31 mouse cellular contexts compared by ENCODE assay signal in genomic region chr15:80611478-80611877, GRCm38 (mm10). TPM values are rescaled to one million over a fixed set of nuclear protein-coding genes. Genes with fewer than 3 reads are reported as not detected.
A peak's percentile ranks its signal among the peaks of the same experiment; 100 is the strongest.
DNase-seq lines count a peak whose midpoint lies in the region; ATAC-seq lines count a peak whose summit lies in the region.
"Had no signal": no experiment of that assay in that cellular context is flagged by ENCODE, and none has a peak within 500 bp of the region (broad histone marks: within the 10 kb centered on the region; RNA-seq: fewer than 3 reads in every experiment).

No protein-coding gene starts in this region.

- H3K27me3 ChIP-seq in forebrain, embryonic 12.5 days, result peaks cover 10% of the 10 kb centered on the region
- H3K27me3 ChIP-seq: CH12.LX had no signal

- no peak overlapping the region for H3K4me2 ChIP-seq in forebrain, embryonic 12.5 days
- H3K4me2 ChIP-seq: embryonic facial prominence, embryonic 15.5 days; heart, embryonic 12.5 days; hindbrain, embryonic 14.5 days; kidney, embryonic 15.5 days; limb, embryonic 13.5 days; lung, embryonic 15.5 days; neural tube, embryonic 12.5 days had no signal

- no peaks in the 10 kb centered on the region for H3K36me3 ChIP-seq in forebrain, embryonic 12.5 days (replicated peaks)
- H3K36me3 ChIP-seq: embryonic facial prominence, embryonic 15.5 days; forebrain, embryonic 10.5 days; heart, embryonic 12.5 days; kidney, embryonic 15.5 days; limb, embryonic 13.5 days; lung, embryonic 15.5 days; midbrain, embryonic 10.5 days; neural tube, embryonic 12.5 days had no signal

- H3K27ac ChIP-seq in forebrain, embryonic 12.5 days, result no peak overlapping the region
- H3K27ac ChIP-seq: embryonic facial prominence, embryonic 15.5 days; forebrain, embryonic 10.5 days; gastrocnemius, adult 2 months; hindbrain, embryonic 14.5 days; kidney, embryonic 15.5 days; limb, embryonic 13.5 days; liver, embryonic 14.5 days; lung, embryonic 15.5 days; midbrain, embryonic 10.5 days; neural tube, embryonic 12.5 days had no signal

- WGBS in forebrain, embryonic 12.5 days, result 83% methylated on average over 5 of the region's 5 CpGs

- H3K4me3 ChIP-seq in forebrain, embryonic 12.5 days (replicated peaks), result no peak overlapping the region
- H3K4me3 ChIP-seq: embryonic facial prominence, embryonic 15.5 days; forebrain, embryonic 10.5 days; gastrocnemius, adult 2 months; heart, embryonic 12.5 days; kidney, embryonic 15.5 days; limb, embryonic 13.5 days; lung, embryonic 15.5 days; midbrain, embryonic 10.5 days; neural tube, embryonic 12.5 days had no signal

- H3K9me3 ChIP-seq in forebrain, embryonic 12.5 days, result no peaks in the 10 kb centered on the region
- H3K9me3 ChIP-seq: embryonic facial prominence, embryonic 15.5 days; forebrain, embryonic 10.5 days; heart, embryonic 12.5 days; kidney, embryonic 15.5 days; limb, embryonic 13.5 days; lung, embryonic 15.5 days; midbrain, embryonic 10.5 days; neural tube, embryonic 12.5 days had no signal

- H3K9ac ChIP-seq in forebrain, embryonic 12.5 days, result no peak overlapping the region
- H3K9ac ChIP-seq: embryonic facial prominence, embryonic 15.5 days; heart, embryonic 12.5 days; hindbrain, embryonic 14.5 days; kidney, embryonic 15.5 days; limb, embryonic 13.5 days; liver, embryonic 14.5 days; lung, embryonic 15.5 days; neural tube, embryonic 12.5 days had no signal

- peaks cover 15% of the 10 kb centered on the region for H3K4me1 ChIP-seq in forebrain, embryonic 12.5 days
- H3K4me1 ChIP-seq: lung, embryonic 15.5 days had no signal

- peak; percentile 75 to 82 for DNase-seq in CD8-positive naive resting alpha-beta T cell, adult 2 months (ENCODE audit: low read depth in 2 of 2, low spot score in 2 of 2)
- peak; percentile 57 to 78 for DNase-seq in thymus, adult 18-20 months
- peak; percentile 67 for DNase-seq in thymus, postnatal 4 days
- no peak for DNase-seq in right cerebral cortex, adult 2 months (ENCODE audit: low spot score in 2 of 2)
- DNase-seq: cerebellum, adult 8-10 months; gastrocnemius, adult 2 months; heart, postnatal 36 days; lung, postnatal 4 days; right cerebral cortex, adult 18-20 months had no signal

- 0 out of 2 replicates have a peak, but pooled peaks have one; percentile 27 for ATAC-seq in erythroid progenitor cell, adult 5-6 weeks (replicated peaks; ENCODE audit: low FRiP score, poor library complexity, severe bottlenecking)
- ATAC-seq in forebrain, embryonic 12.5 days (ENCODE audit: low FRiP score), result no peak
- ATAC-seq in cerebellum, adult (ENCODE audit: insufficient number of reproducible peaks, low FRiP score, low TSS enrichment), result no peak
- ATAC-seq: intestine, embryonic 16.5 days had no signal

RNA-seq across cellular contexts. Expression of gene Grap2, which starts 39.1 kb away (rescaled TPM):
- total RNA-seq in erythroid progenitor cell, adult 5-6 weeks (2015; ENCODE audit: low replicate concordance), result 32.7 and 50.8 TPM in 2 replicates
- total RNA-seq in erythroid progenitor cell, adult 5-6 weeks (2017; ENCODE audit: low replicate concordance), result 28.5 and 35.9 TPM in 2 replicates
- polyA plus RNA-seq in forebrain, embryonic 12.5 days (2016; fragmentation: Nextera tagmentation; extraction: Ambion mirVana), result 1.8 and 2.8 TPM in 2 replicates

RNA-seq across cellular contexts. Expression of gene Enthd1, which starts 46.5 kb away (rescaled TPM):
- not detected in 2 replicates for total RNA-seq in erythroid progenitor cell, adult 5-6 weeks (2015; ENCODE audit: low replicate concordance)
- not detected in 2 replicates for total RNA-seq in erythroid progenitor cell, adult 5-6 weeks (2017; ENCODE audit: low replicate concordance)
- not detected in 2 replicates for polyA plus RNA-seq in forebrain, embryonic 12.5 days (2016; fragmentation: Nextera tagmentation; extraction: Ambion mirVana)
- total RNA-seq: adrenal gland, adult 18-20 months; CH12.LX; gastrocnemius, adult 2 months; heart, postnatal 36 days; layer of hippocampus, postnatal 25 days; MEL had no signal
- polyA plus RNA-seq: embryonic facial prominence, embryonic 15.5 days; forebrain, embryonic 10.5 days; heart, embryonic 12.5 days; hindbrain, embryonic 14.5 days; intestine, embryonic 16.5 days; kidney, embryonic 15.5 days; large intestine, adult 2 months; limb, embryonic 13.5 days; liver, embryonic 14.5 days; lung, embryonic 15.5 days; midbrain, embryonic 10.5 days; neural tube, embryonic 12.5 days; small intestine, adult 2 months; stomach, embryonic 16.5 days; urinary bladder, adult 2 months had no signal

Comparison
In these comparisons a context has a peak if more than half of its experiments do, and no peak if none do; other contexts are left out.
1. DNase-seq: peak in CD8-positive naive resting alpha-beta T cell, adult 2 months (2 of 2), thymus, adult 18-20 months (2 of 2) and thymus, postnatal 4 days (single experiment); none in right cerebral cortex, adult 2 months (0 of 2).